Mouse (Mus musculus) ovary, postnatal 10 days (tissue): ENCODE results near the gene Dtx3.

ENCODE experiments used
- DNase-seq: peaks from one replicate; pipeline ENCODE4 v3.0.0; 2022; ENCODE audit warnings: low spot score

Gene Dtx3

DNA sequence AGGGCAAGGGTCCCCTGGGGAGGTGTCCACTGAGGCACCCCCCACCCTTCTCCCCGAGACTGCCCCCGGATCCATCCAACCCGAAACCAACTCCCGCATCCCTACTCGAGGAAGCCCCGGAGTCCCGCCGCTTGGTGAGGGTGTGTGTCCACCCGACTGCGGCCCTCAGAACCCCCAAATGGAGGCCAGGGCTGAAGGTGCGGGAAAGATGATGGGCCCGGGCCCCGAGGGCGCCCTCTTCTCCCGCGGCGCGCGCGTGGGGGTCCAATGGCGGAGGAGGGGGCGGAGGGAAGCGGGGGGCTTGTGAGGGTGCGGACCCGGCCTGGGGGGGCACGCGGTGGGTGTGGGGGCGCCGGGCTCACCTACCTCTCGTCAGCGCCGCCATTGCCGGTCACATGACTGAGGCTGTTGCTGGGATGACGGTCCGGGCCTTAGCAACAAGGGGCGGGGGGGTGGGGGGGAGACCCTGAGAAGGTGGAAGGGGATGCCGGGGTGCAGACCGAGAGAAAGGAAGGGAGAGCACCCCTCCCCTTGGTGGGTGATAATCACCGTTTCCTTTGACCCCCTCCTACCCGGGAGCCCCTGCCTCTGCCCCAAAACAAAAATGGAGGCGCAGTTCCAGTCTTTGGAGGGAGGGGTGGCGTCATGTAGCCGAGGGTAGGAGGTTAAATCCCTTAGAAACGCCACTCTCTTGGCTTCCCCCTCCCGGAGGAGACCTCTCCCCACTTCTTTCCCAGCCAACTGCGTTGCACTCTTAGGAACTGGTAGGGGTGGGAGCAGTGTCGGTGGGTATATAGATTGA, at the start of gene Dtx3:
Dtx3 (minus strand) TSS at position 401 of the 802 bp plus-strand sequence.
- peak; percentile 38 for DNase-seq

GRCm38 (mm10) chr10:127238241-127238824, 42.8 kb upstream of the Dtx3 start:
- DNase-seq: no peak

DNA sequence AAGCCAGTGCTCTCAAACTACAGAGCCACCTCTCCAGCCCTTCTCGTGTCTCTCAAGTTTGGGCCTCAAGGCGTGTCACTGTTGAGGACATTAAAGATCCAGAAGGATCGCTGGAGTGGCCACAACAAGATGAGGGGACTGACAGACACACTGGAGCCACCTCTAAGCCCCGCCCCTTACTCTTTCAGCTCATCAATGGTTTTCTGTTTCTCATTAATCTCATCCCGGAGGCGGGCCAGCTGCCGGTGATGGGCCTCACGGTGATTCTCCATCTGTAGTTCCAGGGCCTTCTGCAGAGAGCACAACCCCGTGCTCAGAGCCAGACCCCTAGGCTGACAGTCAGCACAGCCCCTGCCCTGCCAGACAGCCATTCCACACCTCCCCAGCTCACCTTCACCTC, 41.0 kb upstream of the Dtx3 start:
- DNase-seq: no peak

DNA sequence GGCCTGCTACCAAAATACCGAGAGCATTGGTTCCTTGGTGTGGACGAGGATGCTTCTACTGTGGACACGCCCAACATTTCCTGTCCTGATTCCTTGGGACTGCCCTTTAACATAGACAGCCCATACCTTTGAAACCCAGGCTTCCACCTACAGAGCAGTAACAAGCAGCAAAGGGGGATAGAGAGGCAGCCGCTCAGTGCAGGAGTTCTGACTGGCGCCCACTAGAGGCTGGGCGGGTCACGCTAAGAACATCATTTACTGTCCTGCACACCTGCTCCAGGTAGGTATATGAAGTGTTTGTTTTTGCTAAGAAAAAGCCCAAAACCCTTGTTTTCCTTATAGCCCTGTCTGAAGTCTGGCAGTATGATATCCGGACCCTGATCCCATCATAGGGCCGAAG, 37.6 kb upstream of the Dtx3 start:
- no peak for DNase-seq

DNA sequence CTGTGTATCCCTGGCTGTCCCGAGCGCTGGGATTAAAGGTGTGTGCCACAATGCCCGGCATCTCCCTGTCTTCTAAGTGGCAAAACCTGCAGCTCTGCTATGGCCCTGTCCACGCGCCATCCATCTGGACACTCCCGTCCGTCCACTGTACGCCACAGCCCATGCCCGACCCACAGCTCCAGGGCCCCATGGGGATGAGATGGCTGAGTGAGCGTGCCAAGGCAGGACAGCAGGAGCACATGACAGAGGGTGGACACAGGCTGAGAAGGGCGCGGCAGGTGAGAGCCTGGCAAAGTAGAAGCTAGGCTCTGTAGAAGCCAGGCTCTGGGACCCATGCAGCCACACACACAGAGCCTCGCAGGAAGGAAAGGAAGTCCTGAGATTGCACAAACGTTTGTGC, 36.2 kb upstream of the Dtx3 start:
- no peak for DNase-seq

- DNase-seq: no peak
These were observed 35.2 kb upstream of the Dtx3 start for GRCm38 (mm10) chr10:127230693-127231092.

- no peak for DNase-seq
These were observed 33.4 kb upstream of the Dtx3 start for GRCm38 (mm10) chr10:127228897-127229296.

DNA sequence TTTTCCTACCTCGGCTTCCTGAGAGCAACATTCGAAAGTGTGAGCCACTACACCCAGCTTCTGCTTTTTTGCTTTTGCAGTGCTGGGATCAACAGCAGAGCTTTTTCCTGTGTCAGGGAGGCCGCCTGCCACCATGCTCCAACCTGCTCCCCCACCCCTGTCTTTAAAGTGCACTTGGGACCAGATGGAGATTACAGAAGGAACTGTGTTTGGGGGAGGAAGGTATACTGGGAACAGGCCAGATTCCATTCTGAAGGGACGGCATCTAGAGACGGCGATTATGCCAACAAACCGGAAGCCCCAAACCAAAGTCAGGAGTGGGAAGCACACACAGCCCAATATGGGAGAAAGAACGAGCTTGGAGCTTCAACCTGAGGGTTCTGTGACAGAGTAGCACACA, 31.6 kb upstream of the Dtx3 start:
- DNase-seq: no peak

DNA sequence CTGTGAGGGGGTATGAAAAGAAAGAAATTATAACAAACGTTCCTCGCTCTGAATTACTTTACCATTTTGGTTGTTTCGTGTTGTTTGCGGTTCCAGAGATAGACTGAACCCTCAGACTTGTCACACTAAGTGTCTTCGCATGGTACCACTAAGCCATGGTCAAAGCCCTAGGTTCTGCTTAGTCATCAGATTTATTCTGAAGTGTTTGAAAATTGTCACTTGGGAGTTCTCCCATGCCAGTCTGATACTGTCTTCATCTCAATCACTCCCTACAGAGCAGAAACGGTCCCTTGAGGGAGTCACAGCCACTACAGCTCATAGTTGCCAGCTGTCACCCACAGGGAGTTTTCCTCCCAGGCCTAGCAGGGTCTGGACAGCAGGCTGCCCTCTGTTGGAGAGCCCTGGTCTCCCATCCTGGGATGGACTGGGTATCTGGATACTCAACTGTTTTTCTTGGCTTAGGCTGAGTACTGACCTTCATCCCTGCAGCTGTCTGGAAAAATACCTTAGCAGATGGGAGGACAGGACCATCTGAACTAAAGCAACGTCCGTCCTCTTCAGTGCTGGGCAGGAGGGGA, 30.9 kb upstream of the Dtx3 start:
- no peak for DNase-seq

DNA sequence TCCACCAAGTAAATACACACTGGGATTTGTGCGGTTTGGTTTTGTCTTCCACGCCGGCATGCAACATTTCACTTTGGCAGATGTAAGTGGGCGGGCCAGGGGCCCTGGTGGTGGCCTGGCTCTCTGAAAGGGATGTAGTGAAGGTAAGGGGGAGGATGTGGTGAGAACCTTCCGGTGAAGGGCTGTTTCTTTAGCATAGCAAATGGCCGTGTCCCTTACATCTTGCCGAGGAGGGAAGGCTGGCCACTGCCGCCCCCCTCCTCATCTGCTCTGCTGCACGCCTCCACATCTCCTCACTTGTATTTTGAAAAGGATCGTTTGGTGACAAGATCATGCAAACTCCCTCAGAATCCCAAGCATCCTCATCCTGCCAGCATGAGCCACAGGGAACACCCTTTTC, 30.2 kb upstream of the Dtx3 start:
- no peak for DNase-seq

GRCm38 (mm10) chr10:127225213-127225612, 29.7 kb upstream of the Dtx3 start:
- no peak for DNase-seq

- DNase-seq: no peak
These were observed 22.8 kb upstream of the Dtx3 start for GRCm38 (mm10) chr10:127218339-127218738.

- no peak for DNase-seq
These were observed 21.6 kb upstream of the Dtx3 start for GRCm38 (mm10) chr10:127217177-127217576.

DNA sequence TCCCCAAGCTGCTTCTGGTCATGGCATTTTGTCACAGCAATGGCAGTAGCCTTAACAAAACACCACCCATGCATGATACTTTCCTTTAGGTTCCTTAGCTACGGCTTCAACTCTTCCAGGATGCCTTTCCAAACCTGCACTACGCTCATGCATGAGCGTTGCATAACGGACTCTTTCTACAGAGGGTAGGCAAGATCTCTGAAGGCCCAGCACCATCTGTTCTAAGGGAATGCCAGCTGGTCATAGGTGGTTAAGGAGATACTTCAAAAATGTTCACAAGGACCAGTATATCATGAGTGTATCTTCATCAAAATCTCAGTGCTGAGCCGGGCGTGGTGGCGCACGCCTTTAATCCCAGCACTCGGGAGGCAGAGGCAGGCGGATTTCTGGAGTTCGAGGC, 20.9 kb upstream of the Dtx3 start:
- DNase-seq: no peak

DNA sequence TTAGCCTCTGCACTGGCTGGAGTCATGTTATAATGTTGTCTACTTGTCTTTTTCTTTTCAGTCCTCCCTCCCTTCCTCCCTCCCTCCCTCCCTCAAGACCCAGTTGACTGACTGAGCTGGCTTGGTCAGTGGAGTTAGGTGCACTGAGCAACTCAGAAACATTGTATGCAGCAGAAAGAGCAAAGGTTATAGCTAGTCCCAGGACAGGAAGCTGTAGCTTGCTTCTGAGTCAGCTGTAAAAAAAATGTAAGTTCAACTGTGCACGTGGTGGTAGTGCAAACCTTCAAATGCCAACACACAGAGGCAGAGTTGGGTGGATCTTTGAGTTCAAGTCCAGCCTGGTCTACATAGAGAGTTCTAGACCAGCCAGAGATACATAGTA, 18.9 kb upstream of the Dtx3 start:
- DNase-seq: no peak

DNA sequence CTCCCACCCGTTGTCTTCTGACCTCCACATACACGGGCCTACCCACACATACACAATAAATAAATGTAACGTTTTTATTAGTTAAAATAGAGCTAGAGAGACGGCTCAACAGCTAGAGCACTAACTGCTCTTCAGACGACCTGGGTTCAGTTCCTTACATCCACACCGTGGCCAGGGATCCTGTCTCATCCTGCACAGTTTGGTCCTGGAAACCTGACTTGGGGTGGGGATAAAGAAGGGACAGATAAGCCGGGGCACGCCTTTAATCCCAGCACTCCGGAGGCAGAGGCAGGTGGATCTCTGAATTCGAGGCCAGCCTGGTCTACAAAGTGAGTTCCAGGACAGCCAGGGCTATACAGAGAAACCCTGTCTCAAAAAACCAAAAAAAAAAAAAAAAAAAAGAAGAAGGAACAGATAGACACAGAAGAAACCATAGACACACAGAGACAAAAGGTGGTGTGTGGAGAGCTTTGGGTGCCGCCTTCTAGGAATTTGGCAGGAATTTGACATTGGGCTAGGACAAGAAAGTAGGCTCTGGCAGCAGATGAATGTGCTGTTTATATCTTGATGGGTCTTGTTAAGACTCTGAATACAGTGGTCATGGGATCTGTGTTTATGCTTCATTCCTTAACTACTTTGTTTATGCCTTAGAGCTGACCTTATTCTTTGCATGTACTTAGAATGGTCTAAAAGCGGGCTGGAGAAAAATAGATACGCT, 18.3 kb upstream of the Dtx3 start:
- no peak for DNase-seq

- DNase-seq: no peak
These were observed 17.7 kb upstream of the Dtx3 start for GRCm38 (mm10) chr10:127213272-127213671.

DNA sequence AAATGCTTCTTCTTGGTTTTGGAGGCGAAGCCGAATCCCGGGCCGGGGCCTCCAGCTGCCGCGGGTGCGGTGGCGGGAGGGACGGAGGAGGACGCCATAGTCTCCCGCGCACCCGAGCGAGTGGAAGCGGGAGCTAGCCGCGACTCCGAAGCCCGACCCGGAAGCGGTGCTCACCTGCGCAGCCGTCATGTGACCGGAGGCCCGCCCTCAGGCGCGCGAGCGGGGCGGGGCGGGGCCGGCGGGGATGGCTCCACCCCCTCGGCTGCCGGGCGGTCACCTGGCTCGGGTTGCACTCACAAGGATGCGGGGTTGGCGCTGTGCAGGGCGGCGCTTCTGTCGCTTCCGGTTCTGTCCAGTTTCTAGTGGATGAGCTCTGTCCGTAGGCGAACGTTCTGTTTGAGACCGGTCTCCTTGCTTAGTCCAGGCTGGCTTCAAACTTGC, 15.9 kb upstream of the Dtx3 start, which contains the start of gene Pip4k2c:
Pip4k2c (minus strand) TSS at position 172 of the 441 bp plus-strand sequence.
- DNase-seq: peak; percentile 77

DNA sequence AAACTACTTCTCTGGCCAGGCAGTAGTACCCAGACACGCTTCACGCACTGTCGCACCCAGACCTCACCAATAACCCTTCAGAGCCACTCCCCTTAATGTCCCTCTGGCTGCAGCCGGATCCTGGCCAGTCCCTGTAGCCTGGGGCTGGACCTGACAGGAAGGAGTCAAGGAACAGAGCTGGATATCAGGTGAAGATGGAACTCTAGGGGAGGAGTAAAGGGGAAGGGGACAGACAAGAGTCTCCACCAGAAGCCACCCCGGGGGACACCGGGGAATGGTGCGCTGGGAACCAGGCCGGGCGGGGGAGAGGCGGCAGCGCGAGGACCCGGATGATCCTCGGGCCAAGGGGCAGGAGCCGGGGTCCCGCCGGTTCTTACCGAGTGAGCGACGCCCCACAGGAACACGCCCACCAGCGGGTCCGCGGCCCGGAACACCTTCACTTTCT, 15.5 kb upstream of the Dtx3 start:
- DNase-seq: no peak

GRCm38 (mm10) chr10:127209928-127210570, 14.5 kb upstream of the Dtx3 start:
- no peak for DNase-seq

DNA sequence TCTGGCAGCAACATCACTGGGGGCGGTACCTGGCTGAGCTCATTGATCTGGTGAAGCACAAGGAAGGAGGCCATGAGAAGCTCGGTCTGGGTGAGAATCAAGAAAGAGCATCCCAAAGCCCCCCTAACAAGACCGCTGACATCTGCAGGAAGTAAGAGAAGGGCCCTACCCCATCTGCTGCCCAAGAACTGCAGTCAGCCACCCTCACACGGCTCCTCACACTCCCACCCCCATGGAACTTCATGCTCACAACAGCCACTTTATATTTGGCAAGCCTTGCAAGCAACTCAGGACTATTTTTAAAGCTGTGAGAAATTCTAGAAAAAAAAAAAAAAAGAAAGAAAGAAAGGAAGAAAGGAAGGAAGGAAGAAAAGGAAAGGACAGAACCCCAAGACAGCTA, 13.4 kb upstream of the Dtx3 start:
- no peak for DNase-seq

GRCm38 (mm10) chr10:127205373-127205772, 9.8 kb upstream of the Dtx3 start:
- DNase-seq: no peak
